Mouse (Mus musculus): ENCODE measurements around the gene Ercc2. TPM values are rescaled to one million over a fixed set of nuclear protein-coding genes. Genes with fewer than 3 reads are reported as not detected.

The Ercc2 gene
- polyA plus RNA-seq, 1 experiment from 2014 or later, result 23.3 TPM

DNA sequence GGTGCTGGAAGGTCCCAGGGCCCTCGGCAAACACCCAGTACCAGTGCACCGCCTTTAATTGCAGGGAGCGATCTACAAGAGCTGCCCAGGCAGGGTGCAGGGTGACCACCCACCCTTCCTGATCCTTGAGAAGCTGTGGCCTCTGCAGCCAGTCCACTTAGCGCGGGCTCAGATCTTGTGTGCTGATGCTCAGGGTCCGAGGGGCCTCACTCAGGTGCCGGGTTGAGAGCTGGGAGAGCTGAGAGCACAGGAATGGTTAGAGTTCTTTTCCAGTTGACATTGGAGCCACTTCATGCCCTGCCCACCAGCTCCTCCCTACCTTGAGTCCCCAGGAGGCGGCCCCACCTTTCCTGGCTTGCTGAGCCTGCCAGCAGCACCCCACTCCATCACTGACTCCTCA, 12.7 kb downstream of the Ercc2 start:
- H3K36me3 ChIP-seq (replicated peaks), result peaks cover 63% of the 10 kb centered on the region

DNA sequence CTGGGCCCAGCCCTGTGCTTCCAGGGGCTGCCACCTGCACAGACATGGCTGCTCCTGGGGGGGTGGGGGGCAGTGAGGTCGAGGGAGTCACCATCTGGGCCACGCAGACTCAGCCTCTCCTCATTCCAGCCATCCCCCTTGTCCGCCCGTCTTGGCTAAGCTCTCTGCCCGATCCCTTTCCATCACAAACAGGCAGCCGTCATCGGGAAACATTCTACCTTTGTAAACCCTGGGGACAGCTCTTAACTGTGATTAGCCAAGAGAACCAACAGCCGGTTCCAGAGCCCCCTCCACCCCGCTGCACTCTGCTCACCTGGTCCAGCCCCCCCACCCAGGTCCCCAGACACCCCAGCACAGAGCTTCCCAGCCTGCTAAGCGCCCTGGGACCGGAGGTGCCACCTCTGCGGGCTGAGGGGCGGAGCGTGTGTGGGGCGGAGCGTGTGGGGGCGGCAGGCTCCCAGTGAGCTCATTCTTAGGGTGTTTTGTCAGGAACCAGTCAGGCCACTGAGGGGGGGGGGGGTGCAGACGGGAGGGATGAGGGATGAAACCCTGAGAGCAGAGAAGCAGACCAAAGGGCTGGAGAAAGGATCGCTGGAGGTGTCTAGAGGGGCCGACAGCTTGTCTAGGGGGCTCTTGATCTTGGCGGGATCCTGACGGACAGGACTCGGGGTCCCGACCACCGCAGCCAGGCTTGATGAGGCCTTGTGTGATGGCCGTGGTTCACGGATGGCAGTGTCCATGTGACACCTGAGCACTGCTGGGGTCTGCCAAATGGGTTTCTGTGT, 17.9 kb downstream of the Ercc2 start:
- no peak overlapping the region for H3K27ac ChIP-seq
- peak overlapping the region; percentile 52 for H3K4me2 ChIP-seq
- ATAC-seq (ENCODE audit: low FRiP score), result no peak; the same call in 1 of the 2 replicates
- H3K9me3 ChIP-seq, result peaks cover 4% of the 10 kb centered on the region; the same call in 1 of the 2 replicates
- H3K36me3 ChIP-seq (replicated peaks), result peaks cover 13% of the 10 kb centered on the region
- H3K9ac ChIP-seq, result peak overlapping the region; percentile 36
- peak overlapping the region; percentile 30 for H3K4me3 ChIP-seq (replicated peaks)
- 5% methylated on average over 27 of the region's 27 CpGs for WGBS
- peaks cover 65% of the 10 kb centered on the region for H3K27me3 ChIP-seq
- H3K4me1 ChIP-seq, result peaks cover 21% of the 10 kb centered on the region

More for the DNA sequence above, 12.7 kb downstream of the Ercc2 start:
- Histone ChIP-seq H3K27ac (no peak overlapping the region), H3K4me1 (peaks cover 4% of the 10 kb centered on the region; the same call in 1 of the 2 replicates), H3K4me2 (no peak overlapping the region), H3K9ac (no peak overlapping the region), H3K27me3 (peaks cover 13% of the 10 kb centered on the region), H3K9me3 (no peaks in the 10 kb centered on the region), H3K4me3 (replicated peaks) (no peak overlapping the region)
- no peak for ATAC-seq (ENCODE audit: low FRiP score)
- 94% methylated on average over 8 of the region's 8 CpGs for WGBS

DNA sequence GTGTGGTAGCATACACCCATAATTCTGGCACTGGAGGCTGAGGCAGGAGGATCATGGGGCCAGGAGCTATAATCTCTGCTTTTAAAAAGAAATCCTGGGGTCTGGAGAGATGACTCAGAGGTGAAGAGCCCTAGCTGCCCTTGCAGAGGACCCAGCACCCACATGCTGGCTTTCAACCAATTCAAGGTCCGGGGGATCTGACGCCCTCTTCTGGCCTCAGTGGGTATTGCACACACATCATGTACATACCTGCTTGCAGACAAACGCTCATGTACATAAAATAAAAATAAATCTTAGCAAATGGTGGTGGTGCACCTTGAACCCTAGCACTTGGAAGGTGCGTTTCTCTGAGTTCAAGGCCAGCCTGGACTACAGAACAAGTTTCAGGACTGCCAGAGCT, 19.1 kb downstream of the Ercc2 start:
- no peak overlapping the region for H3K27ac ChIP-seq
- H3K4me3 ChIP-seq (replicated peaks), result no peak overlapping the region
- 0 out of 2 replicates have a peak, but pooled peaks cover under 1% of the 10 kb centered on the region for H3K36me3 ChIP-seq (replicated peaks)
- no peak overlapping the region for H3K9ac ChIP-seq
- peaks cover 4% of the 10 kb centered on the region; the same call in 1 of the 2 replicates for H3K9me3 ChIP-seq
- H3K27me3 ChIP-seq, result peaks cover 75% of the 10 kb centered on the region
- WGBS, result 86% methylated on average over 4 of the region's 4 CpGs
- ATAC-seq (ENCODE audit: low FRiP score), result no peak
- peaks cover 25% of the 10 kb centered on the region for H3K4me1 ChIP-seq
- H3K4me2 ChIP-seq, result no peak overlapping the region

DNA sequence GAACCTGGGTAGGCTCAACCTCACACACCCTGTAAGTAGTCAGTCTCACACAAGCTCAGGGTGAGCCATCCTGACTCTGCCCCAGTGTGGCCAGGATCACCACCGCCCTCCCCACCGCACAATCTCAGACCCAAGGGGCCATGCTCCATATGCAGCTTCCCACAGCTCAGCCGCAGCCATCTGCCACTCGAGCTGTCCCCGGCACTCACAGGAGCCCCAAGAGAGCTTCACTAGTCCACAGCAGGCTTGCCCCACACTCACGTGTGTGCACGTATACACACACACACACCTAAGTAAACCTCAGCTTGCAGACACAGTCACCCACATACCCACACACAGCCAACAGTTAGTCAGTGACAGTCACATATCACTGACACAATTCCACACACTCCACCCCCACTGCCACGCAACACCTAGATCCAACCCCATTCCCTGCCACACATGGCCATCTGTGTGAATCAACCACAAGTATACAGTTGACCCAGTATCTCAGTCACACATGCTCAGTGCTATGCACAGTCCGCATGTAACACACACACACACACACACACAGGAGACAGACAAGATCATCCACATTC, 20.8 kb downstream of the Ercc2 start:
- no peak for ATAC-seq (ENCODE audit: low FRiP score)
- Histone ChIP-seq H3K27ac (no peak overlapping the region), H3K4me2 (no peak overlapping the region), H3K4me1 (peaks cover 25% of the 10 kb centered on the region), H3K36me3 (replicated peaks) (no peaks in the 10 kb centered on the region), H3K9ac (no peak overlapping the region), H3K27me3 (peaks cover 87% of the 10 kb centered on the region), H3K4me3 (replicated peaks) (no peak overlapping the region), H3K9me3 (peaks cover 4% of the 10 kb centered on the region; the same call in 1 of the 2 replicates)
- 86% methylated on average over 9 of the region's 9 CpGs for WGBS

DNA sequence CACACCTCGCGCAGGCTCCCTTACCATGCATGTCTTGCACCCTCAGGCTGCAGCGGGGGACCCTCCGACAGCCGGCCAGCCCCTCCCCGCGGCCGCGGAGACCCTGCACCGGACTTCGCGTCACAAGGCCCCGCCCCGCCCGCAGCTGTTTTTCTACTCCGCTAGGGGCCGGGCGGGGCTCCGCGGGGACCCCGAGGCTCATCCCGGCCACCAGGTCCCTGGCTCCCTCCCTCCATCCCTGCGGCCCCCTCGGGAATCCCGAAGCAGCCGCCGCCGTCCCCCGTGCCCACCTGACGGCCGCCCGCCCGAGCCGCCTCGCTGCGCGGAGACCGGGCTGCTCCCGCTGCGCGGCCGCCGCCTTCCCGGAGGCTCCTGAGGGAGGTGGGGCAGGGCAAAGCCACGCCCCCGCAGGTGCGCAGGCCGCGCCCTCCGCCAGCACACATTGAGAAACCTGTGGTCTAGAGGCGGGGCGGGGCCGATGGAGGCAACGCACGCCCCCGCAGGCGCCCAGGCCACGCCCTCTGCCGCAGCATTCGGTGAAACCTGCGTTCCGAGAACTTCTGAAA, 22.0 kb downstream of the Ercc2 start, which contains the start of gene Klc3:
Gene Klc3, minus strand, starts transcription at position 374 of the 566 bp plus-strand sequence.
- peak within 1 kb of the TSS; percentile 55 for H3K4me3 ChIP-seq (replicated peaks)
- peaks cover 4% of the 10 kb centered on the region; the same call in 1 of the 2 replicates for H3K9me3 ChIP-seq
- WGBS, result under 1% methylated on average over 62 of the region's 62 CpGs
- no peaks in the 10 kb centered on the region for H3K36me3 ChIP-seq (replicated peaks)
- H3K4me2 ChIP-seq, result peak within 1 kb of the TSS; percentile 89
- no peak within 1 kb of the TSS for H3K27ac ChIP-seq
- ATAC-seq (ENCODE audit: low FRiP score), result peak; percentile 39
- H3K4me1 ChIP-seq, result peaks cover 25% of the 10 kb centered on the region
- H3K9ac ChIP-seq, result peak within 1 kb of the TSS; percentile 53
- H3K27me3 ChIP-seq, result peaks cover 81% of the 10 kb centered on the region

DNA sequence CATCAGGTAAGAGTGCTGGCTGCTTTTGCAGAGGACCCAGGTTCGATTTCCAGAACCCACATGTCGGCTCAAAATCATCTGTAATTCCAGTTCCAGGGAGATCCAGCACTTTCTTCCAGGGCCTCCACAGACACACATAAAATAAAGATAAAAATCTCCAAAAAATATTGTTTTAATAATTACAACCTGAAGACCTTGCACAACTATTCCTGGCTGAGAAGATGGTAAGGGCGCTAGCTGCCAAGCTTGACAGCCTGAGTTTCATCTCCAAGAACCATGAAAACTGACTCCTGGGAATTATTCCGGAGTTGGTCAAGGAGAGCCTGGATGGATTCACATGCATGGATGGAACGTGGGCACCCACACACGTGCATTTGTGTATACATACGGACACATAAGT, 22.7 kb downstream of the Ercc2 start, which contains the start of gene Ckm:
Gene Ckm, plus strand, starts transcription at position 301 of the 400 bp plus-strand sequence.
- peak within 1 kb of the TSS; percentile 55 for H3K4me3 ChIP-seq (replicated peaks)
- peaks cover 75% of the 10 kb centered on the region for H3K27me3 ChIP-seq
- peak within 1 kb of the TSS; percentile 89 for H3K4me2 ChIP-seq
- peaks cover 21% of the 10 kb centered on the region for H3K4me1 ChIP-seq
- H3K9me3 ChIP-seq, result peaks cover 4% of the 10 kb centered on the region; the same call in 1 of the 2 replicates
- no peaks in the 10 kb centered on the region for H3K36me3 ChIP-seq (replicated peaks)
- peak within 1 kb of the TSS; percentile 53 for H3K9ac ChIP-seq
- ATAC-seq (ENCODE audit: low FRiP score), result no peak
- WGBS, result 53% methylated on average over 7 of the region's 7 CpGs
- no peak within 1 kb of the TSS for H3K27ac ChIP-seq

DNA sequence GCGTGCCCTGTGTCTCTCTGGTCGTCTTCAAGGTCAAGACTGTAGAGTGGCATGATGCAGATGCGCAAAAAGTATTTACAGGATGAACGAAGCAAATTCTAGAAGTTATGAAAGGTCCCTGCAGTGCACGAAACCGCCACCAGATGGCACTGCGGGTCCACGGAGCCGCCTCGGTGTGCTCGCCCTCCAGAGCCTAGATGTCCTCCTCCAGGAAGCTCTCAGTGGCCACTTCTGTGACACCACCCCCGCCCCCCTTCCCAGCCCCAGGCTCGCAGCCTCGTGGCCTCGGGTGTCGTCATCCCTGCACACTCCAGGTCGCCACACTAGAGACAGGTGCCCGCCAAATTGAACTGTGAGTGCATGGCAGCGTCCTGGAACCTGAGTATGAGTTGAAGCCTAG, 23.6 kb downstream of the Ercc2 start:
- H3K36me3 ChIP-seq (replicated peaks), result no peaks in the 10 kb centered on the region
- peaks cover 4% of the 10 kb centered on the region; the same call in 1 of the 2 replicates for H3K9me3 ChIP-seq
- no peak overlapping the region for H3K9ac ChIP-seq
- H3K27ac ChIP-seq, result no peak overlapping the region
- peaks cover 14% of the 10 kb centered on the region for H3K4me1 ChIP-seq
- peak overlapping the region; percentile 40 for H3K4me2 ChIP-seq
- no peak overlapping the region for H3K4me3 ChIP-seq (replicated peaks)
- ATAC-seq (ENCODE audit: low FRiP score), result peak; percentile 73
- peaks cover 65% of the 10 kb centered on the region for H3K27me3 ChIP-seq
- 4% methylated on average over 19 of the region's 19 CpGs for WGBS

DNA sequence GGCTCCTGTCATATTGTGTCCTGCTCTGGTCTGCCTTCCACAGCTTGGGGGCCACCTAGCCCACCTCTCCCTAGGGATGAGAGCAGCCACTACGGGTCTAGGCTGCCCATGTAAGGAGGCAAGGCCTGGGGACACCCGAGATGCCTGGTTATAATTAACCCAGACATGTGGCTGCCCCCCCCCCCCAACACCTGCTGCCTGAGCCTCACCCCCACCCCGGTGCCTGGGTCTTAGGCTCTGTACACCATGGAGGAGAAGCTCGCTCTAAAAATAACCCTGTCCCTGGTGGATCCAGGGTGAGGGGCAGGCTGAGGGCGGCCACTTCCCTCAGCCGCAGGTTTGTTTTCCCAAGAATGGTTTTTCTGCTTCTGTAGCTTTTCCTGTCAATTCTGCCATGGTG, 27.9 kb downstream of the Ercc2 start:
- ATAC-seq (ENCODE audit: low FRiP score), result no peak
- Histone ChIP-seq H3K27me3 (peaks cover 33% of the 10 kb centered on the region), H3K9me3 (0 out of 2 replicates have a peak, but pooled peaks cover 4% of the 10 kb centered on the region), H3K9ac (no peak overlapping the region), H3K27ac (no peak overlapping the region), H3K4me2 (no peak overlapping the region), H3K36me3 (replicated peaks) (no peaks in the 10 kb centered on the region), H3K4me3 (replicated peaks) (no peak overlapping the region), H3K4me1 (peaks cover 4% of the 10 kb centered on the region; the same call in 1 of the 2 replicates)
- WGBS, result 68% methylated on average over 6 of the region's 6 CpGs

DNA sequence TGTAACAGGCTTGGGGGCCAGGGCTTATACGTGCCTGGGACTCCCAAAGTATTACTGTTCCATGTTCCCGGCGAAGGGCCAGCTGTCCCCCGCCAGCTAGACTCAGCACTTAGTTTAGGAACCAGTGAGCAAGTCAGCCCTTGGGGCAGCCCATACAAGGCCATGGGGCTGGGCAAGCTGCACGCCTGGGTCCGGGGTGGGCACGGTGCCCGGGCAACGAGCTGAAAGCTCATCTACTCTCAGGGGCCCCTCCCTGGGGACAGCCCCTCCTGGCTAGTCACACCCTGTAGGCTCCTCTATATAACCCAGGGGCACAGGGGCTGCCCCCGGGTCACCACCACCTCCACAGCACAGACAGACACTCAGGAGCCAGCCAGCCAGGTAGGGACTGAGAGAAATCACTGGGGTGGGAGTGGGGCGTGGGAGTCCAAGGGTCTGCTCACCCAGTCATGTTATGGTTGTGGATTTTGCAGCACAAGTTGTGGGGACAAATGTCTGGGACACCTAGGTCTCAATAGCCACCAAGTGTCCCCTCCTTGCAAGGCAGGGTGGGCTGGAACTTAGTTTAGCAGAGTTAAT, 29.0 kb downstream of the Ercc2 start:
- H3K4me1 ChIP-seq, result no peaks in the 10 kb centered on the region
- no peak overlapping the region for H3K4me2 ChIP-seq
- H3K4me3 ChIP-seq (replicated peaks), result no peak overlapping the region
- ATAC-seq (ENCODE audit: low FRiP score), result no peak
- 85% methylated on average over 11 of the region's 11 CpGs for WGBS
- 0 out of 2 replicates have a peak, but pooled peaks cover 4% of the 10 kb centered on the region for H3K9me3 ChIP-seq
- peaks cover 30% of the 10 kb centered on the region; the same call in 1 of the 2 replicates for H3K27me3 ChIP-seq
- H3K9ac ChIP-seq, result no peak overlapping the region
- no peaks in the 10 kb centered on the region for H3K36me3 ChIP-seq (replicated peaks)
- no peak overlapping the region for H3K27ac ChIP-seq

DNA sequence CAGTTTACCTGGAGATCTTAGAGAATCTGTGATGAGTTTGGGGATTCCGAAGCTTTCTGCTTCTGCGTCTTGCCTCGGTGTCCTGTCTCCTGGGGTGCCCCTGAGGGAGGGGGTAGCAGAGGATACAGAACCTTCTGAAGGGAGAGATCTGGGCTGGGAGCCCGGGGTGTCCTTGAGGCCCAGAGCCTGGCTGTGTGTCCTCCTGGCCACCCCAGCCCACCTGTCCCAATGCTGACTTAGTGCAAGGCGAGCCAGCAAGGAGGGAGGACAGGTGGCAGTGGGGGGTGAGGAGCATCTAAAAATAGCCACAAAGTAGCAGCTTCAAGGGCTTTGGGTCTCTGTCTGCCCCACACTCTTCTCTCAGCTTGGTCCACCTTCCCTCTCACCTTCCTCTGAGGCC, 30.0 kb downstream of the Ercc2 start:
- no peak overlapping the region for H3K4me3 ChIP-seq (replicated peaks)
- no peak overlapping the region for H3K4me2 ChIP-seq
- no peak overlapping the region for H3K9ac ChIP-seq
- H3K27me3 ChIP-seq, result peaks cover 29% of the 10 kb centered on the region
- ATAC-seq (ENCODE audit: low FRiP score), result no peak
- 83% methylated on average over 5 of the region's 5 CpGs for WGBS
- 0 out of 2 replicates have a peak, but pooled peaks cover 4% of the 10 kb centered on the region for H3K9me3 ChIP-seq
- H3K36me3 ChIP-seq (replicated peaks), result no peaks in the 10 kb centered on the region
- H3K27ac ChIP-seq, result no peak overlapping the region
- no peaks in the 10 kb centered on the region for H3K4me1 ChIP-seq

DNA sequence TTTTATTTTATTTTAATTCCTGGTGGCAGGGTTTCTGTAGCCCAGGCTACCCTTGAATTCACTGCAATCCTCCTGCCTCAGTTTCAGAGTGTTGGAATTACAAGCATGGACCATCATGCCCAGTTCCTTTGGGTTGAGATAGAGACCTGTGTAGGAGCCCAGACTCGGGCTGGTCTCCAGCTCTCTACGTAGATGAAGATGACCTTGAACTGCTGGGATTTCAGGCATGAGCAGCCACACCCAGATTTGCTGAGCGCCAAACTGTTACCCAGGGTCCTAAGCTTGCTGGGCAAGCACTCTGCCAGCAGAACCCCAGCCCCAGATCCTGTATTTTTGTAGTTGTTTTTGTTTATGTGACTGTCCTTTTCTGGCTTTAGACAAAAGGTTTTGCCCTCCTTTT, 31.7 kb downstream of the Ercc2 start:
- no peaks in the 10 kb centered on the region for H3K4me1 ChIP-seq
- peaks cover 42% of the 10 kb centered on the region for H3K27me3 ChIP-seq
- no peak overlapping the region for H3K4me3 ChIP-seq (replicated peaks)
- no peak overlapping the region for H3K4me2 ChIP-seq
- H3K36me3 ChIP-seq (replicated peaks), result no peaks in the 10 kb centered on the region
- no peak for ATAC-seq (ENCODE audit: low FRiP score)
- H3K9me3 ChIP-seq, result 0 out of 2 replicates have a peak, but pooled peaks cover 4% of the 10 kb centered on the region
- H3K27ac ChIP-seq, result no peak overlapping the region
- H3K9ac ChIP-seq, result no peak overlapping the region
- 86% methylated on average over 3 of the region's 3 CpGs for WGBS

DNA sequence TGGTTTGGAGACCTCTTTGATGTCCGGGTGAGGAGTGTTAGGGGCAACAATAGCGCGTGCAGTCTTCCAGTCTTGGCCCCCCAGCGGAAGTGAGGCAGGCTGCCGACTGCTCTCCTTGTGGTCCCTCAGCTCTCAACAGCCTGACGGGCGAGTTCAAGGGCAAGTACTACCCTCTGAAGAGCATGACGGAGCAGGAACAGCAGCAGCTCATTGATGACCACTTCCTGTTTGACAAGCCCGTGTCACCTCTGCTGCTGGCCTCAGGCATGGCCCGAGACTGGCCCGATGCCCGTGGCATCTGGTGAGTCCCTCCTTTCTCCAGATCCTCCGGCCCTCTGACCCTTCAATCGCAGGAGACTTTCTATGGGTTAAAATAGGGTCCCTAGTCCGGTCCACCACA, 34.8 kb downstream of the Ercc2 start:
- Histone ChIP-seq H3K27me3 (peaks cover 61% of the 10 kb centered on the region), H3K9ac (no peak overlapping the region), H3K4me3 (replicated peaks) (no peak overlapping the region), H3K9me3 (0 out of 2 replicates have a peak, but pooled peaks cover 4% of the 10 kb centered on the region), H3K4me2 (no peak overlapping the region), H3K4me1 (peaks cover 11% of the 10 kb centered on the region), H3K36me3 (replicated peaks) (no peaks in the 10 kb centered on the region), H3K27ac (no peak overlapping the region)
- no peak for ATAC-seq (ENCODE audit: low FRiP score)
- 85% methylated on average over 15 of the region's 15 CpGs for WGBS
